Mouse (Mus musculus) stomach, embryonic 16.5 days (tissue): Measurements from ENCODE around the gene Pnmal2. TPM values are rescaled to one million over a fixed set of nuclear protein-coding genes. Genes with fewer than 3 reads are reported as not detected.

Source experiments
- ATAC-seq: fragments of 200-750 bp; cut with Nextera tagmentation; 2 replicates; pipeline ENCODE4 v1.8.0; 2017; ENCODE audit warnings: moderate number of reproducible peaks, moderate TSS enrichment; ENCODE audit not compliant: insufficient read depth, low FRiP score
- H3K27ac ChIP-seq: fragments of 300-500 bp; sonication (generic); 2 replicates; pipeline ENCODE4 v1.5.1; 2014; ENCODE audit warnings: low read length
- H3K27me3 ChIP-seq: fragments of 300-500 bp; sonication (generic); 2 replicates; pipeline ENCODE4 v1.6.1; 2014; ENCODE audit warnings: low read length, control low read depth, mixed read lengths; ENCODE audit not compliant: control insufficient read depth, insufficient read depth
- H3K36me3 ChIP-seq: fragments of 300-500 bp; sonication (generic); 2 replicates; pipeline ENCODE4 v1.6.1; 2014; ENCODE audit warnings: low read length; ENCODE audit not compliant: control insufficient read depth, insufficient read depth
- H3K4me1 ChIP-seq: fragments of 300-500 bp; sonication (generic); 2 replicates; pipeline ENCODE4 v1.6.1; 2014; ENCODE audit warnings: low read length, control low read depth, mixed read lengths; ENCODE audit not compliant: control insufficient read depth, insufficient read depth
- H3K4me2 ChIP-seq: fragments of 300-500 bp; sonication (generic); 2 replicates; pipeline ENCODE4 v1.6.1; 2014; ENCODE audit warnings: low read depth, low read length, mixed read lengths
- H3K4me3 ChIP-seq: fragments of 300-500 bp; sonication (generic); replicated peaks from 2 replicates; pipeline ENCODE4 v1.5.1; 2014; ENCODE audit warnings: mild to moderate bottlenecking, low read length
- H3K9ac ChIP-seq: fragments of 300-500 bp; sonication (generic); 2 replicates; pipeline ENCODE4 v1.6.1; 2014; ENCODE audit warnings: low read length
- H3K9me3 ChIP-seq: fragments of 300-500 bp; sonication (generic); replicated peaks from 2 replicates; pipeline ENCODE4 v1.6.1; 2016; ENCODE audit warnings: low read length, control low read depth; ENCODE audit not compliant: control insufficient read depth
- WGBS: fragments of 180-500 bp; shearing (Covaris S2); extraction: QIAGEN DNeasy Blood & Tissue Kit; methylation state at CpG from one replicate; pipeline ENCODE4 v1.1.7; 2014; 5-methylcytosine and 5-hydroxymethylcytosine counted together
- polyA plus RNA-seq: library from polyadenylated mRNA; unstranded; fragments of >200 nt; fragmentation: Nextera tagmentation; extraction: Ambion mirVana; gene quantifications from 2 replicates; pipeline ENCODE4 v1.2.1, GENCODE M21; 2015

Gene Pnmal2
- polyA plus RNA-seq, 1 experiment from 2014 or later = 10.2 TPM

GRCm38 (mm10) chr7:16914453-16915343, 29.8 kb upstream of the Pnmal2 start:
- no peak overlapping the region for H3K9ac ChIP-seq
- H3K36me3 ChIP-seq = peaks cover 18% of the 10 kb centered on the region
- H3K27ac ChIP-seq = no peak overlapping the region
- peaks cover 14% of the 10 kb centered on the region for H3K4me1 ChIP-seq
- no peak for ATAC-seq
- no peak overlapping the region for H3K4me2 ChIP-seq
- 81% methylated on average over 18 of the region's 18 CpGs for WGBS
- H3K9me3 ChIP-seq = no peaks in the 10 kb centered on the region
- no peak overlapping the region for H3K4me3 ChIP-seq
- H3K27me3 ChIP-seq = no peaks in the 10 kb centered on the region

GRCm38 (mm10) chr7:16915461-16916340, 28.8 kb upstream of the Pnmal2 start:
- H3K4me1 ChIP-seq = peaks cover 18% of the 10 kb centered on the region
- H3K9me3 ChIP-seq = no peaks in the 10 kb centered on the region
- no peak overlapping the region for H3K27ac ChIP-seq
- H3K36me3 ChIP-seq = peaks cover 18% of the 10 kb centered on the region
- no peak overlapping the region for H3K4me2 ChIP-seq
- ATAC-seq = no peak
- no peaks in the 10 kb centered on the region for H3K27me3 ChIP-seq
- no peak overlapping the region for H3K4me3 ChIP-seq
- H3K9ac ChIP-seq = no peak overlapping the region
- WGBS = 90% methylated on average over 32 of the region's 32 CpGs

DNA sequence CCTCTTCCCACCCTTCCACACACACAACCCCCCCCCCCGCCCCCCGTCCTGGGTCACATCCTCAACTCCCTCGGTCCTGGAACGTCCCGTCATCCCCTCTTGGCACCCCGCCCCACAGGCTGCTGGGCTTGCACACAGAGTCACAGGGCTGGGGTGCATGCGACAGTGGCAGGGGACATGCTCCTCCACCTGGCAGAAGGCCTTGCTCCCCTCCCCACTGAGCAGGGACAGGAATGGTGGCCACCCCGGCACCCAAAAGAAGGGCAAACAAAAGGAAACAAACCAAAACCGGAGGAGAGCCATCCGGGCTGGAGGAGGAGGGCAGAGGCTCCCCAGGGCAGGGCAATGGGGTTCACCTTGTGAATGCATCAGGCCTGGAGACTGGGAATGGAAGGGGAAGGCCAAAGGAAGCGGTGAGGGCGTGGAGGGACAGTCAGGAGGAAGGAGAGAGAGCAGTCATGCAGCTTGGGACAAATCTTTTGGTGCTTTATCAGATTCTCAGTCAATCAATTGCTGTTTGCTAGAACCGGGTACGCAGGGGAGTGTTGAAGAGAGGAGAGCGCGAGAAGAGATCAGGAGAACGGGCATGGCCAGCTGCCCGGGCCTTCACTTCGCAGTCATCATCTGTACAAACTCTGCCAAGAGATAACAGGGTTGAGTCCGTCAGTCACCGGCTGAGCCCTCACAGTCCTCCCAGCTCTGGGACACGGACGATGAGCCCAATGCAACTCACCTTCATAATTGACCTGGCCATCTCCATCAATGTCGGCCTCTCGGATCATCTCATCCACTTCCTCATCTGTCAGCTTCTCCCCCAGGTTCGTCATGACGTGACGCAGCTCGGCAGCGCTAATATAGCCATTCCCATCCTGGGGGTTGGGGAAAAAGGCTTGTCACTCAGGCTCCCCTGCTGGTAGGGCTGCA, 27.9 kb upstream of the Pnmal2 start:
- peaks cover 18% of the 10 kb centered on the region for H3K36me3 ChIP-seq
- H3K4me2 ChIP-seq = no peak overlapping the region
- no peaks in the 10 kb centered on the region for H3K27me3 ChIP-seq
- no peak overlapping the region for H3K27ac ChIP-seq
- H3K4me1 ChIP-seq = peaks cover 27% of the 10 kb centered on the region
- 67% methylated on average over 29 of the region's 30 CpGs for WGBS
- no peaks in the 10 kb centered on the region for H3K9me3 ChIP-seq
- no peak for ATAC-seq
- H3K9ac ChIP-seq = no peak overlapping the region
- H3K4me3 ChIP-seq = no peak overlapping the region

GRCm38 (mm10) chr7:16917447-16917846, 27.0 kb upstream of the Pnmal2 start:
- no peak for ATAC-seq
- H3K4me3 ChIP-seq = no peak overlapping the region
- no peaks in the 10 kb centered on the region for H3K9me3 ChIP-seq
- no peak overlapping the region for H3K4me2 ChIP-seq
- peaks cover 31% of the 10 kb centered on the region for H3K4me1 ChIP-seq
- 56% methylated on average over 11 of the region's 11 CpGs for WGBS
- H3K27me3 ChIP-seq = no peaks in the 10 kb centered on the region
- H3K27ac ChIP-seq = no peak overlapping the region
- H3K9ac ChIP-seq = no peak overlapping the region
- peaks cover 18% of the 10 kb centered on the region for H3K36me3 ChIP-seq

DNA sequence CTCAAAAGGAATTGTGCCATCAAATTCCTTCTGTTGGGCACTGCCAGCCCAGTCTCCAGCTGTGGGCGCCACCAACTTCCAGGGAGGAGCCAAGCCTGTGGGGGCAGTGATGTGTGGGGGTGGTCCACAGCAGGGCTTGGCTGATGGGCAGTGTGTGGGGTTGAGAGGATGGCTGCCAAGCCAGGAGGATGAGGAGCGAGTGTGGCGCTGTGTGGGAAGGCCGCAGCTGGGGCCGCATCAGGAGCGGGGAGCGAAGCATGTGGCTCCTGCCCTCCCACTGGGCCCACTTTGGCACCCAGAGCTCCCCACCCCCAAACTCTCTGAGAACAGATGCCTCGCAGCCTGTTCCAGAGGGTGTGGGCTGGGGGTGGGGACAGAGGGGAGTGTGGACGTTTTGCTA, 26.5 kb upstream of the Pnmal2 start:
- WGBS = 72% methylated on average over 9 of the region's 9 CpGs
- Histone ChIP-seq H3K36me3 (peaks cover 18% of the 10 kb centered on the region), H3K4me1 (peaks cover 33% of the 10 kb centered on the region), H3K27ac (no peak overlapping the region), H3K4me2 (no peak overlapping the region), H3K27me3 (no peaks in the 10 kb centered on the region), H3K4me3 (no peak overlapping the region), H3K9me3 (no peaks in the 10 kb centered on the region), H3K9ac (no peak overlapping the region)
- ATAC-seq = no peak

- Histone ChIP-seq H3K27me3 (no peaks in the 10 kb centered on the region), H3K9ac (no peak overlapping the region), H3K4me3 (no peak overlapping the region), H3K4me2 (no peak overlapping the region), H3K36me3 (peaks cover 18% of the 10 kb centered on the region), H3K4me1 (peaks cover 33% of the 10 kb centered on the region), H3K9me3 (no peaks in the 10 kb centered on the region), H3K27ac (no peak overlapping the region)
- WGBS = 64% methylated on average over 3 of the region's 3 CpGs
- ATAC-seq = no peak
Observed at GRCm38 (mm10) chr7:16918670-16919069, 25.8 kb upstream of the Pnmal2 start.

GRCm38 (mm10) chr7:16919395-16920149, 24.9 kb upstream of the Pnmal2 start:
- Histone ChIP-seq H3K9me3 (no peaks in the 10 kb centered on the region), H3K4me2 (no peak overlapping the region), H3K9ac (peak overlapping the region; percentile 38), H3K27me3 (no peaks in the 10 kb centered on the region), H3K27ac (no peak overlapping the region), H3K36me3 (peaks cover 18% of the 10 kb centered on the region), H3K4me1 (peaks cover 33% of the 10 kb centered on the region), H3K4me3 (no peak overlapping the region)
- ATAC-seq = no peak
- WGBS = 72% methylated on average over 13 of the region's 13 CpGs

DNA sequence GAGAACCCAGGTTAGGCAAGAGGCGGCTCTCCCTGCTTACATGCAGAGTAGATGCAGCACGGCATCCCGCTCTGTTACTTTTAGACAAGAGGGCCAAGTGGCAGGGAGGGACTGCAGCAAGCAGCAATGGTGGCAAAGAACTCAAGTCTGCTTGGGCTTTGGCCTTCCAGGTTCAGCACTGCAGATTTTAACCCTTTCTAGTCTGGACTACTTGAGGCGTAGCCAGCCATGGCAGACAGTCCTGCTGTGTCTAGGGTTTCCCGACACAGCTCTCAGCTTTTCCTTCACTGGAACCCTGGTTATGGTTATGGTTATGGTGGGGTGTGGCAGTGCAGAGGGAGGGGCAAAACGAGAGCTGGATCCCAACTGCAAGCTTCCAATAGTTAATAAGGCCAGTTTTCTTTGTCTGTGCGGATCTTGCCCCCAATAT, 24.3 kb upstream of the Pnmal2 start:
- H3K27me3 ChIP-seq = no peaks in the 10 kb centered on the region
- H3K4me1 ChIP-seq = peaks cover 33% of the 10 kb centered on the region
- H3K9me3 ChIP-seq = no peaks in the 10 kb centered on the region
- H3K27ac ChIP-seq = no peak overlapping the region
- peaks cover 18% of the 10 kb centered on the region for H3K36me3 ChIP-seq
- no peak overlapping the region for H3K4me3 ChIP-seq
- no peak overlapping the region for H3K4me2 ChIP-seq
- no peak for ATAC-seq
- WGBS = 85% methylated on average over 7 of the region's 7 CpGs
- H3K9ac ChIP-seq = peak overlapping the region; percentile 38
